Mouse (Mus musculus): ENCODE measurements around the gene Cadps. TPM values are rescaled to one million over a fixed set of nuclear protein-coding genes. Genes with fewer than 3 reads are reported as not detected.

Cadps gene
- polyA plus RNA-seq, 1 experiment from 2014 or later = 0.13 TPM

DNA sequence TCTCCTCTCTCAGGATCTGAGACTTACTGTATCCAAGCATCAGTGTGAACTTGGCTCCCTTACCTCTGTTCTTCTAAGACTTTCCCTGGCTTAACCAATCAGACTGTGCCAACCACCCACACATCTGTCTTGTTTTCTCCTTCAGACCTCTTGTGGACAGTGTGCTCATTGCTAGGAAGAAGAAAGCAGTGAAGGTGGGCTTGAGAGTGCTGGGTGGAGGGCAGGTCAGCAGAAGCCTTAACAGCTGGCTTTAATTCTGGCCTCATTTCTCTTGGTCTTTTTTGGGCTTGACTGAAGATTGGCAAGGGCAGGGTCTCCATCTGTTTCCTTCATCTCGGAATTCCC lies 262.7 kb downstream of the Cadps start:
- no peak for TF ChIP-seq CTCF (IDR thresholded peaks at IDR 0.05; ENCODE audit: low read depth)
- DNase-seq (ENCODE audit: low spot score) = no peak
- no peak overlapping the region for H3K4me2 ChIP-seq (ENCODE audit: low read length)
- no peak overlapping the region for H3K27ac ChIP-seq
- no peak for ATAC-seq (replicated peaks; ENCODE audit: low FRiP score, low read depth)
- H3K4me1 ChIP-seq (replicated peaks; ENCODE audit: insufficient read depth, low read length) = no peaks in the 10 kb centered on the region
- no peak overlapping the region for H3K4me3 ChIP-seq (replicated peaks; ENCODE audit: low read depth, low read length)
- no peaks in the 10 kb centered on the region for H3K36me3 ChIP-seq (ENCODE audit: insufficient read depth, low read length)
- no peaks in the 10 kb centered on the region for H3K9me3 ChIP-seq (replicated peaks; ENCODE audit: low read length)
- H3K27me3 ChIP-seq (ENCODE audit: insufficient read depth, low read length) = no peaks in the 10 kb centered on the region
- 63% methylated on average over 1 of the region's 1 CpGs for WGBS
- no peak overlapping the region for H3K9ac ChIP-seq (ENCODE audit: low read depth, low read length)

GRCm38 (mm10) chr14:12559574-12560232 lies 263.2 kb downstream of the Cadps start:
- no peak for DNase-seq (ENCODE audit: low spot score)
- H3K9me3 ChIP-seq (replicated peaks; ENCODE audit: low read length) = no peaks in the 10 kb centered on the region
- no peaks in the 10 kb centered on the region for H3K36me3 ChIP-seq (ENCODE audit: insufficient read depth, low read length)
- H3K9ac ChIP-seq (ENCODE audit: low read depth, low read length) = no peak overlapping the region
- H3K4me3 ChIP-seq (replicated peaks; ENCODE audit: low read depth, low read length) = no peak overlapping the region
- no peaks in the 10 kb centered on the region for H3K27me3 ChIP-seq (ENCODE audit: insufficient read depth, low read length)
- 74% methylated on average over 3 of the region's 3 CpGs for WGBS
- no peak overlapping the region for H3K4me2 ChIP-seq (ENCODE audit: low read length)
- no peaks in the 10 kb centered on the region for H3K4me1 ChIP-seq (replicated peaks; ENCODE audit: insufficient read depth, low read length)
- TF ChIP-seq CTCF (IDR thresholded peaks at IDR 0.05; ENCODE audit: low read depth) = no peak
- ATAC-seq (replicated peaks; ENCODE audit: low FRiP score, low read depth) = no peak
- no peak overlapping the region for H3K27ac ChIP-seq

- no peak for TF ChIP-seq CTCF (IDR thresholded peaks at IDR 0.05; ENCODE audit: low read depth)
- Histone ChIP-seq H3K36me3 (ENCODE audit: insufficient read depth, low read length) (no peaks in the 10 kb centered on the region), H3K4me1 (replicated peaks; ENCODE audit: insufficient read depth, low read length) (no peaks in the 10 kb centered on the region), H3K9ac (ENCODE audit: low read depth, low read length) (no peak overlapping the region), H3K27me3 (ENCODE audit: insufficient read depth, low read length) (no peaks in the 10 kb centered on the region), H3K9me3 (replicated peaks; ENCODE audit: low read length) (no peaks in the 10 kb centered on the region), H3K27ac (no peak overlapping the region), H3K4me3 (replicated peaks; ENCODE audit: low read depth, low read length) (no peak overlapping the region), H3K4me2 (ENCODE audit: low read length) (no peak overlapping the region)
- 67% methylated on average over 7 of the region's 7 CpGs for WGBS
- ATAC-seq (replicated peaks; ENCODE audit: low FRiP score, low read depth) (no peak), DNase-seq (ENCODE audit: low spot score) (no peak)
Observed at GRCm38 (mm10) chr14:12558920-12559573, 263.8 kb downstream of the Cadps start.

DNA sequence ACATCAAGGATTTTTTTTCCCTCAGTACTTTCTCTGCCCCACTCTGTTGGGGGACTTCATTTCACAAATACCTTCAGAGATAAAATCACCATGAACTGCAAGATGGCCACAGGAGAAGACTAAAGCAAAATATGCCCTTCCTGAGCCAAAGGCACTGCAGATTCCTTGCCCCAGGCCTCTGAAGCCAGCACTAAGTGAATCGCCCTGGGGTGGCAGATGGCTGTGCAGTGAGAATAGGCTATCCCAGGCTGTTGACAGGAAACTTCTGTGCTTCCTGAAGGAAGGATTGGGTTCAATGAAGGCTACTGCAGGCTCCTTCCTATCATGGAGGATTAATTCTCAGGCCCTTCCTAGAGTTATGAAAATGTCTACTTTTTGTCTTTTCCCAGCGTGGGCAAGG lies 268.4 kb downstream of the Cadps start:
- whole genome bisulfite sequencing = 57% methylated on average over 2 of the region's 2 CpGs
- Histone ChIP-seq H3K4me3 (replicated peaks; ENCODE audit: low read depth, low read length) (no peak overlapping the region), H3K4me2 (ENCODE audit: low read length) (no peak overlapping the region), H3K36me3 (ENCODE audit: insufficient read depth, low read length) (no peaks in the 10 kb centered on the region), H3K27me3 (ENCODE audit: insufficient read depth, low read length) (no peaks in the 10 kb centered on the region), H3K4me1 (replicated peaks; ENCODE audit: insufficient read depth, low read length) (no peaks in the 10 kb centered on the region), H3K9me3 (replicated peaks; ENCODE audit: low read length) (no peaks in the 10 kb centered on the region), H3K9ac (ENCODE audit: low read depth, low read length) (no peak overlapping the region), H3K27ac (no peak overlapping the region)
- TF ChIP-seq CTCF (IDR thresholded peaks at IDR 0.05; ENCODE audit: low read depth) = no peak
- ATAC-seq (replicated peaks; ENCODE audit: low FRiP score, low read depth) (no peak), DNase-seq (ENCODE audit: low spot score) (no peak)

DNA sequence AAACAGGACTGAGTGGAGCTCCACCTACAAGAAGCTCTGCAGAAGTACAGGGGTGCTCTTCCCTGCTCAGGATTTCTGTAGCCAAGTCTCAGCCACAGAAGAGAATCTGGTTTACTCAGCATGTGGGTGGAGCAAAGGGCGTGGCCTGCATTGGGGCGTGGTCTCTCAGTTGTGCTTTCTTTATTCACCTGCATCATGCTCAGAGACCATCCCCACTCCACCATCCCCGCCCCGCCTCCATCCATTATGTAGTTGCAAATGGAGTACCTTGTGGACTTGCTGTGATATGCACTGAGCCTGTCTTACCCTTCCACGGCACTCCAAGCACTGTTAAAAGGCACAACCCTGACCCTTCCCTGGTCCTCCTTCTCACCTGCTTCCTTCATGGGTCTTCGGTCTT lies 271.5 kb downstream of the Cadps start:
- DNase-seq (ENCODE audit: low spot score) = no peak

GRCm38 (mm10) chr14:12550931-12551330 lies 271.9 kb downstream of the Cadps start:
- Histone ChIP-seq H3K36me3 (ENCODE audit: insufficient read depth, low read length) (no peaks in the 10 kb centered on the region), H3K9me3 (replicated peaks; ENCODE audit: low read length) (no peaks in the 10 kb centered on the region), H3K4me2 (ENCODE audit: low read length) (no peak overlapping the region), H3K4me3 (replicated peaks; ENCODE audit: low read depth, low read length) (no peak overlapping the region), H3K9ac (ENCODE audit: low read depth, low read length) (no peak overlapping the region), H3K27ac (no peak overlapping the region), H3K27me3 (ENCODE audit: insufficient read depth, low read length) (no peaks in the 10 kb centered on the region), H3K4me1 (replicated peaks; ENCODE audit: insufficient read depth, low read length) (no peaks in the 10 kb centered on the region)
- ATAC-seq (replicated peaks; ENCODE audit: low FRiP score, low read depth) (no peak), DNase-seq (ENCODE audit: low spot score) (no peak)
- no peak for TF ChIP-seq CTCF (IDR thresholded peaks at IDR 0.05; ENCODE audit: low read depth)
- 51% methylated on average over 5 of the region's 5 CpGs for WGBS

More for the DNA sequence above, 271.5 kb downstream of the Cadps start:
- Histone ChIP-seq H3K4me2 (ENCODE audit: low read length) (no peak overlapping the region), H3K4me3 (replicated peaks; ENCODE audit: low read depth, low read length) (no peak overlapping the region), H3K27ac (no peak overlapping the region), H3K9ac (ENCODE audit: low read depth, low read length) (no peak overlapping the region), H3K4me1 (replicated peaks; ENCODE audit: insufficient read depth, low read length) (no peaks in the 10 kb centered on the region), H3K27me3 (ENCODE audit: insufficient read depth, low read length) (no peaks in the 10 kb centered on the region), H3K36me3 (ENCODE audit: insufficient read depth, low read length) (no peaks in the 10 kb centered on the region), H3K9me3 (replicated peaks; ENCODE audit: low read length) (no peaks in the 10 kb centered on the region)
- WGBS = 46% methylated on average over 6 of the region's 6 CpGs
- no peak; the same call in 1 of the 2 replicates for ATAC-seq (replicated peaks; ENCODE audit: low FRiP score, low read depth)
- TF ChIP-seq CTCF (IDR thresholded peaks at IDR 0.05; ENCODE audit: low read depth) = no peak

All from kidney, postnatal 0 days (tissue).